Mouse (Mus musculus): Measurements from ENCODE around the gene 4933434E20Rik. TPM values are rescaled to one million over a fixed set of nuclear protein-coding genes. Genes with fewer than 3 reads are reported as not detected.

Gene 4933434E20Rik
- 143 and 166 TPM in 2 replicates for polyA plus RNA-seq (2016; fragmentation: Nextera tagmentation; extraction: Ambion mirVana)

- H3K4me1 ChIP-seq (replicated peaks), result peaks cover 22% of the 10 kb centered on the region
- under 1% methylated on average over 43 of the region's 43 CpGs for WGBS
- H3K4me2 ChIP-seq, result peak within 1 kb of the TSS; percentile 76
- H3K27me3 ChIP-seq, result no peaks in the 10 kb centered on the region
- peak within 1 kb of the TSS; percentile 85 for H3K4me3 ChIP-seq (replicated peaks)
- peak within 1 kb of the TSS; percentile 98 for H3K9ac ChIP-seq (replicated peaks)
- no peaks in the 10 kb centered on the region for H3K9me3 ChIP-seq
- H3K36me3 ChIP-seq, result peaks cover 30% of the 10 kb centered on the region
- ATAC-seq (ENCODE audit: insufficient number of reproducible peaks, insufficient read depth, low FRiP score, low TSS enrichment, low read depth), result peak; percentile 81
- peak within 1 kb of the TSS; percentile 96 for H3K27ac ChIP-seq
These were observed at the start of gene 4933434E20Rik for GRCm38 (mm10) chr3:90051441-90052350. 4933434E20Rik (plus strand) TSS chr3:90051636.

DNA sequence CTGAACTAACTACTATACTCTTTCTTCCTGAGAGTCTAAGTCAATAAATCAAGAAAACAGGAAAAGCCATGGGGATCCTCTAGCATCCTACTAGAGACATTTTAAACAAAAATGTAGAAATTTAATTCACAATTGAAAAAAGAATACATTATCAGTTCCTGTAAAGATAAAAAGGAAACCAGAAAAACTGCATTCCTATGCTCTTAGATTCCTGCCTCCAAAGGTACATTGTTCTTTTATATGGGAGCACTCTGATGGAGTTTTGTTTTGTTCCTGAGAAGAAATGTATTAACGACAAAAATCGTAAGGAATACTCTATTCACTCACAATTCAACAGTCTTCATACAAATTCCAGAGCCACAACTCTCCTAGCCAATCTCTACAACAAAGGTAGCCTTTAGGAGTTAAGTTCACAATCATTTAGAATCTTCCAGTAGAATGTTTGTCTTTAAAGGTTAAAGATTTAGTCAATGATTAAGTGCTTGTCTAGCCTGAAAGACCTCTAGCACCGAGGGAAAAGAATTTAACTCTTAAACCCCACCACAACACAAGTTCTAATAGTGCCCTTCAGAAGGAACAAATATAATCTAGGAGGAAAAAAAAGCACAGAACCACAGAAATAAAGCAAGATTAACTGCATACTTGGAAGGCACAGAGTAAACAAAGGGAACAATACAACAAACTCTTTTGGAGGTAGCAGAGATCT is 47.2 kb upstream of the 4933434E20Rik start:
- no peak for ATAC-seq (ENCODE audit: insufficient number of reproducible peaks, insufficient read depth, low FRiP score, low TSS enrichment, low read depth)
- no peak overlapping the region for H3K4me2 ChIP-seq
- no peaks in the 10 kb centered on the region for H3K27me3 ChIP-seq
- H3K9ac ChIP-seq (replicated peaks), result no peak overlapping the region
- H3K9me3 ChIP-seq, result no peaks in the 10 kb centered on the region
- no peak overlapping the region for H3K27ac ChIP-seq
- H3K4me1 ChIP-seq (replicated peaks), result peaks cover 14% of the 10 kb centered on the region
- H3K36me3 ChIP-seq, result peaks cover 86% of the 10 kb centered on the region
- H3K4me3 ChIP-seq (replicated peaks), result no peak overlapping the region
- WGBS, result 46% methylated on average over 3 of the region's 3 CpGs

DNA sequence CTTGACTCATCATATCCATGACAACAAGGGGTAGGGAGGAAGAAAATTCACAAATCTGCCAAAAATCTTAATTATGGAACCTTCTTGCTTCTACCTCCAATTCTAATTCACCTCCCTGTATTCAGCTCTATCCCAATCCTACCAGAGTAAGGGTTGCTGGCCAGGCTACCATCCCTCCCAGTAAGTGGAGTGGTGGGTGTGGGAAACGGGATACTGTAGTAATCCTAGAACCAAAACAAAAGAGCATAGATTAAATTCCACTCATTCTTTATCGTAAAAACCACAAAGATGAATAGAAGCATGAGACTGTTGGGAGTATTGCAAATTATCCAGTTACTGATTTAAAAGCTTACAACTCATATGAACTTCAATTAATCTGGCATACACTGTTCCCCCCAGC is 41.1 kb upstream of the 4933434E20Rik start:
- Histone ChIP-seq H3K9ac (replicated peaks) (no peak overlapping the region), H3K4me1 (replicated peaks) (no peaks in the 10 kb centered on the region), H3K36me3 (peaks cover 98% of the 10 kb centered on the region), H3K9me3 (no peaks in the 10 kb centered on the region), H3K4me3 (replicated peaks) (no peak overlapping the region), H3K27me3 (no peaks in the 10 kb centered on the region), H3K27ac (no peak overlapping the region), H3K4me2 (no peak overlapping the region)
- WGBS, result 93% methylated on average over 2 of the region's 2 CpGs
- ATAC-seq (ENCODE audit: insufficient number of reproducible peaks, insufficient read depth, low FRiP score, low TSS enrichment, low read depth), result no peak

GRCm38 (mm10) chr3:90016626-90017025 is 34.8 kb upstream of the 4933434E20Rik start:
- Histone ChIP-seq H3K4me2 (no peak overlapping the region), H3K4me1 (replicated peaks) (no peaks in the 10 kb centered on the region), H3K4me3 (replicated peaks) (no peak overlapping the region), H3K27ac (no peak overlapping the region), H3K27me3 (no peaks in the 10 kb centered on the region), H3K36me3 (peaks cover 99% of the 10 kb centered on the region), H3K9me3 (no peaks in the 10 kb centered on the region), H3K9ac (replicated peaks) (no peak overlapping the region)
- no peak for ATAC-seq (ENCODE audit: insufficient number of reproducible peaks, insufficient read depth, low FRiP score, low TSS enrichment, low read depth)
- WGBS, result 95% methylated on average over 4 of the region's 4 CpGs

DNA sequence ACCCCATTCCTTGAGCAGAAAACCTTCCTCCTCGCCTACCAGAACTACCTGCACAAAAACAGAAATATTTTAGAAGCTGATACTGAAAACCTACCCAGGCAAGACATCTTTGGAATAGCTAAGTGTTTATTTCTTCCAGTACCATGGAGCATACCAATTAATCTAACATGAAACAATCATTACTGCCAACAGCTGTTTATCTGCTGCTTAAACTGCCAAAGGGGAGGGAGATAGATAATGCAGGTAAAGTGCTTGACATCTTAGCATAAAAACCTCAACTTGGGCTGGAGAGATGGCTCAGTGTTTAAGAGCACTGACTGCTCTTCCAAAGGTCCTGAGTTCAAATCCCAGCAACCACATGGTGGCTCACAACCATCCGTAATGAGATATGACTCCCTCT is 16.8 kb upstream of the 4933434E20Rik start:
- WGBS, result 89% methylated on average over 2 of the region's 2 CpGs

DNA sequence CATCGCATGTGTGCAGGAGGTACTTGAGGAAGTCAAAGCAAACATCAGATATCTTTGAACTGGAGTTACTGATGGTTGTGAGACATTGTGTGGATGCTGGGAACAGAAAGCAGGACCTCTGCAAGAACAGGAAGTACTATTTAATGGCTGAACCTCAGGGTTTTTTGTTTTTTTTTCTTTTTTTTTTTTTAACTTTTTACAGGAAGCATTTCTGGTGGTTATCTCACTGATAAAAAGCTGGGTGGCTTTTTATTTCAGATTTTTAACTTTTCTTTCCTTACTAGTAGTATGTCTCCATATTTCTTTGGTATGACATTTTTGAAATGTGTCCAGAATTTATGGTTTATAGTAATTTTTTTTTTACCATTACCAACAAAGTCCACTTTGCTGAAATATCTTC is 15.2 kb upstream of the 4933434E20Rik start:
- peaks cover 87% of the 10 kb centered on the region for H3K36me3 ChIP-seq
- no peaks in the 10 kb centered on the region for H3K4me1 ChIP-seq (replicated peaks)
- no peak overlapping the region for H3K9ac ChIP-seq (replicated peaks)
- WGBS, result 100% methylated on average over 1 of the region's 1 CpGs
- no peaks in the 10 kb centered on the region for H3K9me3 ChIP-seq
- no peaks in the 10 kb centered on the region for H3K27me3 ChIP-seq
- no peak for ATAC-seq (ENCODE audit: insufficient number of reproducible peaks, insufficient read depth, low FRiP score, low TSS enrichment, low read depth)
- no peak overlapping the region for H3K27ac ChIP-seq
- H3K4me3 ChIP-seq (replicated peaks), result no peak overlapping the region
- no peak overlapping the region for H3K4me2 ChIP-seq

More for the DNA sequence above, 16.8 kb upstream of the 4933434E20Rik start:
- no peak overlapping the region for H3K27ac ChIP-seq
- peaks cover 89% of the 10 kb centered on the region for H3K36me3 ChIP-seq
- H3K4me3 ChIP-seq (replicated peaks), result no peak overlapping the region
- H3K4me1 ChIP-seq (replicated peaks), result no peaks in the 10 kb centered on the region
- H3K4me2 ChIP-seq, result no peak overlapping the region
- H3K9me3 ChIP-seq, result no peaks in the 10 kb centered on the region
- no peaks in the 10 kb centered on the region for H3K27me3 ChIP-seq
- H3K9ac ChIP-seq (replicated peaks), result no peak overlapping the region
- ATAC-seq (ENCODE audit: insufficient number of reproducible peaks, insufficient read depth, low FRiP score, low TSS enrichment, low read depth), result no peak

DNA sequence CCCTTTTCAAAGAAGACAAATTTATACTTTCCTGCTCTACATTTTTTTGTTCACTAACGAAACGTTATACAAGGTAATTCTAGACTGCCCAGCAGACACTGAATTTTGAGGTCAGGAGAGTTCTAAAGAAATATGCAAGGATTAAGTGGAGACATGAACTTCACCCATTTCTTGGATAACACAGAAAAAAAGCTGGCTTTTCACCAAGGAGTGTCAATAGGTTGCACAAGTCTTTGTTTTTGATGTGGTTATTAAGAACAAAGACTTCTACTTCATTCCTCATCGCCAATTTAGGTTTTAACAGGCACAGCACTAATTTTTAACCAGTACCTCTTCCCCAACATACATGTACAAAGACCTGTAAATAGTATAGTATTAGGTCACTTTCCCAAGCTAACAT is 1.7 kb upstream of the 4933434E20Rik start:
- 75% methylated on average over 3 of the region's 3 CpGs for WGBS
- H3K4me3 ChIP-seq (replicated peaks), result no peak overlapping the region

GRCm38 (mm10) chr3:90052351-90053241 is 1.2 kb downstream of the 4933434E20Rik start, which contains the start of gene Ubap2l:
Ubap2l (minus strand) TSS chr3:90052628.
- ATAC-seq (ENCODE audit: insufficient number of reproducible peaks, insufficient read depth, low FRiP score, low TSS enrichment, low read depth), result peak; percentile 92
- H3K4me3 ChIP-seq (replicated peaks), result peak within 1 kb of the TSS; percentile 85
- H3K4me2 ChIP-seq, result peak within 1 kb of the TSS; percentile 76
- 1% methylated on average over 78 of the region's 81 CpGs for WGBS
- no peaks in the 10 kb centered on the region for H3K27me3 ChIP-seq
- peaks cover 22% of the 10 kb centered on the region for H3K4me1 ChIP-seq (replicated peaks)
- peaks cover 30% of the 10 kb centered on the region for H3K36me3 ChIP-seq
- peak within 1 kb of the TSS; percentile 98 for H3K9ac ChIP-seq (replicated peaks)
- H3K9me3 ChIP-seq, result no peaks in the 10 kb centered on the region
- peak within 1 kb of the TSS; percentile 97 for H3K27ac ChIP-seq

More for the DNA sequence above, 1.7 kb upstream of the 4933434E20Rik start:
- no peaks in the 10 kb centered on the region for H3K9me3 ChIP-seq
- H3K36me3 ChIP-seq, result peaks cover 29% of the 10 kb centered on the region
- H3K4me1 ChIP-seq (replicated peaks), result peaks cover 22% of the 10 kb centered on the region
- ATAC-seq (ENCODE audit: insufficient number of reproducible peaks, insufficient read depth, low FRiP score, low TSS enrichment, low read depth), result no peak
- H3K4me2 ChIP-seq, result peak overlapping the region; percentile 1; the same call in 1 of the 2 replicates
- no peak overlapping the region for H3K9ac ChIP-seq (replicated peaks)
- H3K27me3 ChIP-seq, result no peaks in the 10 kb centered on the region
- H3K27ac ChIP-seq, result no peak overlapping the region

DNA sequence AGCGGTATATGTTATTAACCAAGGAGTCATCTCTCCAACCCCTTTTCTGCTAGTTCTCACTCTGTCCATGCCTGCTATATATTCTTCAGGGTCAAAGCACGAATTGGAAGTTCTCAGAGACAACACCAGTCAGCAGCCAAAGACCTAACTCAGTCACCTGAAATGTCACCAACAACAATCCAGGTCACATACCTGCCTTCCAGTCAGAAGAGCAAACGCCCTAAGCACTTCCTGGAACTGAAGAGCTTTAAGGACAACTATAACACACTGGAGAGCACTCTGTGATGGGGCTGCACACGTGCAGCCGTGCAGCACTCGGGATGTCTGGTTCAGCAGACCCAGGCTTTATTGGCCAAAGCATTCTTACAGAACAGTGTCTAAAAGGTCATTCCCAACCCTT is 10.1 kb downstream of the 4933434E20Rik start:
- H3K4me2 ChIP-seq, result no peak overlapping the region
- no peaks in the 10 kb centered on the region for H3K27me3 ChIP-seq
- no peaks in the 10 kb centered on the region for H3K4me1 ChIP-seq (replicated peaks)
- ATAC-seq (ENCODE audit: insufficient number of reproducible peaks, insufficient read depth, low FRiP score, low TSS enrichment, low read depth), result no peak
- H3K4me3 ChIP-seq (replicated peaks), result no peak overlapping the region
- no peaks in the 10 kb centered on the region for H3K9me3 ChIP-seq
- H3K9ac ChIP-seq (replicated peaks), result no peak overlapping the region
- H3K27ac ChIP-seq, result no peak overlapping the region
- 92% methylated on average over 6 of the region's 6 CpGs for whole genome bisulfite sequencing
- peaks cover 87% of the 10 kb centered on the region for H3K36me3 ChIP-seq

- WGBS, result 85% methylated on average over 2 of the region's 2 CpGs
- Histone ChIP-seq H3K4me1 (replicated peaks) (no peaks in the 10 kb centered on the region), H3K36me3 (peaks cover 77% of the 10 kb centered on the region), H3K4me2 (no peak overlapping the region), H3K4me3 (replicated peaks) (no peak overlapping the region), H3K9me3 (no peaks in the 10 kb centered on the region), H3K27ac (no peak overlapping the region), H3K9ac (replicated peaks) (no peak overlapping the region), H3K27me3 (no peaks in the 10 kb centered on the region)
- ATAC-seq (ENCODE audit: insufficient number of reproducible peaks, insufficient read depth, low FRiP score, low TSS enrichment, low read depth), result no peak
These were observed 11.1 kb downstream of the 4933434E20Rik start for GRCm38 (mm10) chr3:90062539-90062938.
